Comparison of ENCODE assay signal across 8 mouse cellular contexts in genomic region chr11:73176186-73176585, GRCm38 (mm10). TPM values are rescaled to one million over a fixed set of nuclear protein-coding genes. Genes with fewer than 3 reads are reported as not detected.
DNase-seq lines count a peak whose midpoint lies in the region; ATAC-seq and TF ChIP-seq lines count a peak whose summit lies in the region.

No protein-coding gene starts in this region.

- peak overlapping the region; percentile 87 for H3K27ac ChIP-seq in lung, embryonic 16.5 days (ENCODE audit: low read length)
- peak overlapping the region; percentile 65; the same call in 1 of the 2 replicates for H3K27ac ChIP-seq in embryonic facial prominence, embryonic 11.5 days (replicated peaks; ENCODE audit: low read depth, low read length)
- peak overlapping the region; percentile 80 for H3K27ac ChIP-seq in intestine, embryonic 16.5 days (ENCODE audit: low read length)
- no peak overlapping the region for H3K27ac ChIP-seq in olfactory bulb, adult 2 months (ENCODE audit: insufficient read depth, low read depth, low read length)

- peak overlapping the region; percentile 95 for H3K9ac ChIP-seq in lung, embryonic 16.5 days (ENCODE audit: low read length)
- H3K9ac ChIP-seq in embryonic facial prominence, embryonic 11.5 days (replicated peaks; ENCODE audit: low read length), result peak overlapping the region; percentile 87
- H3K9ac ChIP-seq in intestine, embryonic 16.5 days (ENCODE audit: low read depth, low read length), result peak overlapping the region; percentile 93

- no peaks in the 10 kb centered on the region for H3K9me3 ChIP-seq in lung, embryonic 16.5 days (ENCODE audit: control insufficient read depth, low read length)
- no peaks in the 10 kb centered on the region for H3K9me3 ChIP-seq in embryonic facial prominence, embryonic 11.5 days (replicated peaks; ENCODE audit: control insufficient read depth, low read length)
- no peaks in the 10 kb centered on the region for H3K9me3 ChIP-seq in intestine, embryonic 16.5 days (ENCODE audit: control insufficient read depth, low read length)

- no peaks in the 10 kb centered on the region for H3K27me3 ChIP-seq in lung, embryonic 16.5 days (ENCODE audit: control insufficient read depth, insufficient read depth, low read depth, low read length)
- H3K27me3 ChIP-seq in embryonic facial prominence, embryonic 11.5 days (ENCODE audit: control insufficient read depth, insufficient read depth, low read length), result no peaks in the 10 kb centered on the region
- no peaks in the 10 kb centered on the region for H3K27me3 ChIP-seq in intestine, embryonic 16.5 days (replicated peaks; ENCODE audit: control insufficient read depth, insufficient read depth, low read length)

- H3K4me1 ChIP-seq in lung, embryonic 16.5 days (replicated peaks; ENCODE audit: control insufficient read depth, insufficient read depth, low read length), result peaks cover 40% of the 10 kb centered on the region
- H3K4me1 ChIP-seq in embryonic facial prominence, embryonic 11.5 days (ENCODE audit: control insufficient read depth, insufficient read depth, low read length), result no peaks in the 10 kb centered on the region
- peaks cover 29% of the 10 kb centered on the region for H3K4me1 ChIP-seq in intestine, embryonic 16.5 days (ENCODE audit: control insufficient read depth, insufficient read depth, low read length)
- H3K4me1 ChIP-seq in olfactory bulb, adult 2 months (ENCODE audit: control insufficient read depth, insufficient read depth, low read length), result peaks cover 11% of the 10 kb centered on the region

- H3K36me3 ChIP-seq in lung, embryonic 16.5 days (ENCODE audit: control insufficient read depth, insufficient read depth, low read length), result peaks cover 8% of the 10 kb centered on the region; the same call in 1 of the 2 replicates
- H3K36me3 ChIP-seq in embryonic facial prominence, embryonic 11.5 days (replicated peaks; ENCODE audit: control insufficient read depth, insufficient read depth, low read depth, low read length), result no peaks in the 10 kb centered on the region; the same call in 1 of the 2 replicates
- H3K36me3 ChIP-seq in intestine, embryonic 16.5 days (ENCODE audit: control insufficient read depth, insufficient read depth, low read length), result 0 out of 2 replicates have a peak, but pooled peaks cover 3% of the 10 kb centered on the region

- no peak for ATAC-seq in lung, embryonic 16.5 days (ENCODE audit: low read depth)
- ATAC-seq in embryonic facial prominence, embryonic 11.5 days (replicated peaks; ENCODE audit: insufficient number of reproducible peaks, low FRiP score, low TSS enrichment, low read depth), result no peak
- ATAC-seq in intestine, embryonic 16.5 days, result no peak

- whole genome bisulfite sequencing in lung, embryonic 16.5 days, result under 1% methylated on average over 15 of the region's 15 CpGs
- WGBS in embryonic facial prominence, embryonic 11.5 days, result under 1% methylated on average over 15 of the region's 15 CpGs
- WGBS in intestine, embryonic 16.5 days, result under 1% methylated on average over 15 of the region's 15 CpGs
- 1% methylated on average over 15 of the region's 15 CpGs for WGBS in olfactory bulb, adult 2 months

- DNase-seq in lung, postnatal 10 days, result no peak
- no peak for DNase-seq in embryonic facial prominence, embryonic 11.5 days (ENCODE audit: low spot score)
- no peak for DNase-seq in B cell, adult 2 months
- no peak for DNase-seq in kidney, postnatal 4 days
- no peak for DNase-seq in kidney, postnatal 36 days

- TF ChIP-seq CTCF in olfactory bulb, adult 2 months (IDR thresholded peaks at IDR 0.05; ENCODE audit: insufficient read depth, low read depth, low read length), result no peak

- H3K4me2 ChIP-seq in lung, embryonic 16.5 days (ENCODE audit: low read depth, low read length), result peak overlapping the region; percentile 73
- peak overlapping the region; percentile 47 for H3K4me2 ChIP-seq in embryonic facial prominence, embryonic 11.5 days (ENCODE audit: low read depth, low read length)
- H3K4me2 ChIP-seq in intestine, embryonic 16.5 days (ENCODE audit: low read depth, low read length), result peak overlapping the region; percentile 64

- TF ChIP-seq POLR2A in olfactory bulb, adult 2 months (IDR thresholded peaks at IDR 0.05; ENCODE audit: insufficient read depth, low read depth, low read length), result no peak

- H3K4me3 ChIP-seq in lung, embryonic 16.5 days (ENCODE audit: low read length), result peak overlapping the region; percentile 83
- H3K4me3 ChIP-seq in embryonic facial prominence, embryonic 11.5 days (ENCODE audit: low read depth, low read length), result peak overlapping the region; percentile 85
- H3K4me3 ChIP-seq in intestine, embryonic 16.5 days (ENCODE audit: low read length), result peak overlapping the region; percentile 94
- peak overlapping the region; percentile 78 for H3K4me3 ChIP-seq in olfactory bulb, adult 2 months (ENCODE audit: insufficient read depth, low read depth, low read length)

RNA-seq across cellular contexts. Expression of gene Emc6, which starts 0.7 kb away (rescaled TPM):
- polyA plus RNA-seq in lung, embryonic 16.5 days (2015; fragmentation: Nextera tagmentation; extraction: Ambion mirVana), result 117 and 121 TPM in 2 replicates
- 112 and 115 TPM in 2 replicates for polyA plus RNA-seq in embryonic facial prominence, embryonic 11.5 days (2014; fragmentation: Nextera tagmentation; extraction: Ambion mirVana)
- 116 and 121 TPM in 2 replicates for polyA plus RNA-seq in intestine, embryonic 16.5 days (2015; fragmentation: Nextera tagmentation; extraction: Ambion mirVana)
- not detected in 2 replicates for polyA plus RNA-seq in olfactory bulb, adult 2 months (2012; ENCODE audit: insufficient read depth, insufficient read length, low replicate concordance, missing spikeins)

RNA-seq across cellular contexts. Expression of gene Tax1bp3, which starts 0.7 kb away (rescaled TPM):
- 275 and 278 TPM in 2 replicates for polyA plus RNA-seq in lung, embryonic 16.5 days (2015; fragmentation: Nextera tagmentation; extraction: Ambion mirVana)
- polyA plus RNA-seq in embryonic facial prominence, embryonic 11.5 days (2014; fragmentation: Nextera tagmentation; extraction: Ambion mirVana), result 218 and 228 TPM in 2 replicates
- 231 and 236 TPM in 2 replicates for polyA plus RNA-seq in intestine, embryonic 16.5 days (2015; fragmentation: Nextera tagmentation; extraction: Ambion mirVana)
- polyA plus RNA-seq in olfactory bulb, adult 2 months (2012; ENCODE audit: insufficient read depth, insufficient read length, low replicate concordance, missing spikeins), result not detected in 2 replicates

RNA-seq across cellular contexts. Expression of gene P2rx5, which starts 16.0 kb away (rescaled TPM):
- 0.18 and 0.70 TPM in 2 replicates for polyA plus RNA-seq in lung, embryonic 16.5 days (2015; fragmentation: Nextera tagmentation; extraction: Ambion mirVana)
- polyA plus RNA-seq in embryonic facial prominence, embryonic 11.5 days (2014; fragmentation: Nextera tagmentation; extraction: Ambion mirVana), result 0.14 TPM in 1 of 2 replicates, not detected in the other
- 0.12 TPM in 1 of 2 replicates, not detected in the other for polyA plus RNA-seq in intestine, embryonic 16.5 days (2015; fragmentation: Nextera tagmentation; extraction: Ambion mirVana)
- not detected in 2 replicates for polyA plus RNA-seq in olfactory bulb, adult 2 months (2012; ENCODE audit: insufficient read depth, insufficient read length, low replicate concordance, missing spikeins)

RNA-seq across cellular contexts. Expression of gene Ctns, which starts 22.7 kb away (rescaled TPM):
- 14.9 and 16.4 TPM in 2 replicates for polyA plus RNA-seq in lung, embryonic 16.5 days (2015; fragmentation: Nextera tagmentation; extraction: Ambion mirVana)
- polyA plus RNA-seq in embryonic facial prominence, embryonic 11.5 days (2014; fragmentation: Nextera tagmentation; extraction: Ambion mirVana), result 22.4 and 22.8 TPM in 2 replicates
- 36.0 and 40.9 TPM in 2 replicates for polyA plus RNA-seq in intestine, embryonic 16.5 days (2015; fragmentation: Nextera tagmentation; extraction: Ambion mirVana)
- polyA plus RNA-seq in olfactory bulb, adult 2 months (2012; ENCODE audit: insufficient read depth, insufficient read length, low replicate concordance, missing spikeins), result not detected in 2 replicates

RNA-seq across cellular contexts. Expression of gene Shpk, which starts 23.1 kb away (rescaled TPM):
- polyA plus RNA-seq in lung, embryonic 16.5 days (2015; fragmentation: Nextera tagmentation; extraction: Ambion mirVana), result 1.6 and 2.3 TPM in 2 replicates
- polyA plus RNA-seq in embryonic facial prominence, embryonic 11.5 days (2014; fragmentation: Nextera tagmentation; extraction: Ambion mirVana), result 0.93 and 1.0 TPM in 2 replicates
- 11.9 and 19.2 TPM in 2 replicates for polyA plus RNA-seq in intestine, embryonic 16.5 days (2015; fragmentation: Nextera tagmentation; extraction: Ambion mirVana)
- polyA plus RNA-seq in olfactory bulb, adult 2 months (2012; ENCODE audit: insufficient read depth, insufficient read length, low replicate concordance, missing spikeins), result not detected in 2 replicates

Comparison
In these comparisons a context has a peak if more than half of its experiments do, and no peak if none do; other contexts are left out.
1. RNA of gene Tax1bp3, which starts 0.7 kb away (polyA plus RNA-seq): 275 to 278 TPM in lung, embryonic 16.5 days, 231 to 236 TPM in intestine, embryonic 16.5 days and 218 to 228 TPM in embryonic facial prominence, embryonic 11.5 days; not detected in olfactory bulb, adult 2 months; every median in the first group is over 100 times any median in the second.
2. Peak in every context shown above with its lines, with median percentiles within 50 percentile points of each other: H3K4me2 ChIP-seq, H3K4me3 ChIP-seq and H3K9ac ChIP-seq.